Mouse (Mus musculus): ENCODE measurements around the gene Rassf5.

Gene Rassf5

GRCm38 (mm10) chr1:131137111-131137510 is 107.9 kb downstream of the Rassf5 start:
- DNase-seq (ENCODE audit: low read depth), result no peak

- no peak for DNase-seq (ENCODE audit: low read depth)
These were observed 109.0 kb downstream of the Rassf5 start for GRCm38 (mm10) chr1:131135960-131136629.

- DNase-seq (ENCODE audit: low read depth), result no peak
These were observed 110.0 kb downstream of the Rassf5 start for GRCm38 (mm10) chr1:131134942-131135522.

- DNase-seq (ENCODE audit: low read depth), result no peak
These were observed 110.8 kb downstream of the Rassf5 start for GRCm38 (mm10) chr1:131134231-131134630.
